Mouse (Mus musculus): ENCODE results near the gene B3gnt4. TPM values are rescaled to one million over a fixed set of nuclear protein-coding genes. Genes with fewer than 3 reads are reported as not detected.
"Not testable (repeated sequence)": the region's sequence is repeated elsewhere in the genome, so short reads cannot be mapped to it uniquely, and the experiment has no call there.

B3gnt4 gene
- polyA plus RNA-seq, 1 experiment: not detected

- H3K27ac ChIP-seq (ENCODE audit: insufficient read depth, low read length): no peak overlapping the region
- no peak overlapping the region for H3K4me3 ChIP-seq (ENCODE audit: insufficient read depth, low read length)
- no peak for TF ChIP-seq CTCF (IDR thresholded peaks at IDR 0.05; ENCODE audit: borderline replicate concordance, insufficient read depth, low read length)
- TF ChIP-seq POLR2A (IDR thresholded peaks at IDR 0.05; ENCODE audit: low read depth, low read length): no peak
- H3K4me1 ChIP-seq (ENCODE audit: control insufficient read depth, insufficient read depth, low read length): no peaks in the 10 kb centered on the region
Observed at GRCm38 (mm10) chr5:123501973-123502372, 8.3 kb upstream of the B3gnt4 start.

- Histone ChIP-seq H3K4me3 (ENCODE audit: insufficient read depth, low read length) (peak overlapping the region; percentile 64), H3K27ac (ENCODE audit: insufficient read depth, low read length) (no peak overlapping the region), H3K4me1 (ENCODE audit: control insufficient read depth, insufficient read depth, low read length) (no peaks in the 10 kb centered on the region)
- no peak for TF ChIP-seq CTCF (IDR thresholded peaks at IDR 0.05; ENCODE audit: borderline replicate concordance, insufficient read depth, low read length)
- peak; percentile 43; the same call in 1 of the 2 replicates for TF ChIP-seq POLR2A (IDR thresholded peaks at IDR 0.05; ENCODE audit: low read depth, low read length)
Observed at GRCm38 (mm10) chr5:123507936-123508723, 2.1 kb upstream of the B3gnt4 start.

DNA sequence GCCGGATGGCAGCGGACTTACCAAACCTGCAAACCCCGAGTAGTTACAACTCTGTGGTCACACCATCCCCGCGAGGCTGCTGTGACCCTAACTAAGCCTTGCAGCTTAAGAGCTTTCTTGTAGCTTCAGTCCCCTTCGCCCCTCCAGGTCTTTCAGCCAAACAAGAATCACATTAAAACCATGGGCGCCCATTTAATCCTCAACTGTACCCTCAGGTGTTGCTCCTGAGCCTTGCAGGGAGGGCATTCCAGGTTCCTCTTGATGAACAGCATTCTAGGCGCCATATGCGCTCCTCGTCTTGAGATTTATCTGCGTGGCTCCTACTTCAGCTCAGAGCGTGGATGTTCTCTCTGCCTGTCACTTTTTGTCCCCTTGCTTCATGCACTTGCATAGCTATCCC is 1.3 kb upstream of the B3gnt4 start:
- Histone ChIP-seq H3K4me3 (ENCODE audit: insufficient read depth, low read length) (peak overlapping the region; percentile 64), H3K4me1 (ENCODE audit: control insufficient read depth, insufficient read depth, low read length) (no peaks in the 10 kb centered on the region), H3K27ac (ENCODE audit: insufficient read depth, low read length) (no peak overlapping the region)
- TF ChIP-seq CTCF (IDR thresholded peaks at IDR 0.05; ENCODE audit: borderline replicate concordance, insufficient read depth, low read length) (no peak), POLR2A (IDR thresholded peaks at IDR 0.05; ENCODE audit: low read depth, low read length) (no peak)

DNA sequence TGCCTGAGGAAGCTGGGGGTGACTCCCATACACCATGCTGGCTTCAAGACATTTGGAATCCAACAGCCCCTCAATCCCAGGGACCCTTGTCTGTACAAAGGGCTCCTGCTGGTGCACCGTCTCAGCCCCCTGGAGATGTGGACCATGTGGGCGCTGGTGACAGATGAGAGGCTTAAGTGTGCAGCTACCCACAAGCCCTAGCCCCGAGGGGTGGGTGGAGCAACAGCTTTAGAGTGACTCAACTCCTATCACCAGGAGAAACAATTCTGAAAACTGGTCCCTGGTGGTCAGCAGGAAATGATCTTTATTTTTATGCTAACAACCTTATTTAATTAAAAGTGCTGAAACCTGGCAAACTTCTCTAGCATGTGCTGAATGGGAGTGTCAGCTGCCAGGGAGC is 1.2 kb downstream of the B3gnt4 start:
- H3K4me3 ChIP-seq (ENCODE audit: insufficient read depth, low read length); H3K4me1 ChIP-seq (ENCODE audit: control insufficient read depth, insufficient read depth, low read length); H3K27ac ChIP-seq (ENCODE audit: insufficient read depth, low read length): not testable (repeated sequence)

GRCm38 (mm10) chr5:123512102-123512501 is 1.8 kb downstream of the B3gnt4 start:
- TF ChIP-seq POLR2A (IDR thresholded peaks at IDR 0.05; ENCODE audit: low read depth, low read length): no peak
- no peak for TF ChIP-seq CTCF (IDR thresholded peaks at IDR 0.05; ENCODE audit: borderline replicate concordance, insufficient read depth, low read length)
- H3K27ac ChIP-seq (ENCODE audit: insufficient read depth, low read length): no peak overlapping the region

DNA sequence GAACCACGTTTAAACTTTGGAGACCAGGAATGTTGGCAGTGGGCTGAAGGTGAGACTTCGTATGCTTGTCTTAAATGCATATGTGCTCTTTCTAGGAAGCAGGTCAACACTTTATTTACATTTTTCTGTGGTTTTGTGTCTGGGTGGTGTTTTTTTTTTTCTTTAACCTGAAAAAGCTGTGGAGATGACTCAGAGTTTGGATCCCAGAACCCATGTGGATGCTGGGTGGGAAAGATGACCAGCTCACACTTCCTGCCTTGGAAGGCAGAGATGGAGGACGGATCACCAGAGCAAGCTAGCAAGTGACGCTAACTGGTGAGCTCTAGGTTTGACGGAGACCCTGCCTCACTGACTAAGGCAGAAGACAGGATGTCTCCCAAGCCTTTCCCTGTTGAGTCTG is 4.6 kb downstream of the B3gnt4 start:
- no peak overlapping the region for H3K4me3 ChIP-seq (ENCODE audit: insufficient read depth, low read length)
- H3K27ac ChIP-seq (ENCODE audit: insufficient read depth, low read length): no peak overlapping the region
- TF ChIP-seq POLR2A (IDR thresholded peaks at IDR 0.05; ENCODE audit: low read depth, low read length): no peak
- no peak for TF ChIP-seq CTCF (IDR thresholded peaks at IDR 0.05; ENCODE audit: borderline replicate concordance, insufficient read depth, low read length)
- peaks cover 7% of the 10 kb centered on the region for H3K4me1 ChIP-seq (ENCODE audit: control insufficient read depth, insufficient read depth, low read length)

More at GRCm38 (mm10) chr5:123512102-123512501, 1.8 kb downstream of the B3gnt4 start:
- Histone ChIP-seq H3K4me3 (ENCODE audit: insufficient read depth, low read length) (no peak overlapping the region), H3K4me1 (ENCODE audit: control insufficient read depth, insufficient read depth, low read length) (peaks cover 7% of the 10 kb centered on the region)

GRCm38 (mm10) chr5:123520666-123521065 is 10.4 kb downstream of the B3gnt4 start:
- no peak overlapping the region for H3K27ac ChIP-seq (ENCODE audit: insufficient read depth, low read length)
- TF ChIP-seq POLR2A (IDR thresholded peaks at IDR 0.05; ENCODE audit: low read depth, low read length): no peak
- no peak overlapping the region for H3K4me3 ChIP-seq (ENCODE audit: insufficient read depth, low read length)
- H3K4me1 ChIP-seq (ENCODE audit: control insufficient read depth, insufficient read depth, low read length): 0 out of 2 replicates have a peak, but pooled peaks cover 2% of the 10 kb centered on the region

- Histone ChIP-seq H3K4me1 (ENCODE audit: control insufficient read depth, insufficient read depth, low read length) (0 out of 2 replicates have a peak, but pooled peaks cover 2% of the 10 kb centered on the region), H3K27ac (ENCODE audit: insufficient read depth, low read length) (no peak overlapping the region), H3K4me3 (ENCODE audit: insufficient read depth, low read length) (no peak overlapping the region)
- TF ChIP-seq POLR2A (IDR thresholded peaks at IDR 0.05; ENCODE audit: low read depth, low read length) (no peak), CTCF (IDR thresholded peaks at IDR 0.05; ENCODE audit: borderline replicate concordance, insufficient read depth, low read length) (no peak)
Observed at GRCm38 (mm10) chr5:123521621-123522020, 11.4 kb downstream of the B3gnt4 start.

DNA sequence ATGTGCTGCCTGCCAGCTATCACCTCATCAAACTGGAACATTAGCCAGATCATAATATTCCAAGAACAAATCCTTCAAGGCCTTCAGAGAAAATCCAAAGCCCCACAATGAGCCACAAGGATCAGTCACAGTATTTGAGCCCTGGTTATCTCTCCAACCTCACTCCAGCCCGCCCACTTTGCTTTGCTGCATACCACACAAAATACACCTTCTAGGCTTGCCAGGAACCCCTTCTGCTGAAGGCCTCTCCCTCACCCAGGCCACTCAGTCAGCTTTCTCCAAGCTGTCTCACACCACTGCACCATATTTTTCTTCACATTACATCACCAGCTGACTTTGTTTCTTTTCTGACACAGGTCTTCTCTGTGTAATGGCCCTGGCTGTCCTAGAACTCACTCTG is 11.9 kb downstream of the B3gnt4 start:
- 0 out of 2 replicates have a peak, but pooled peaks cover 2% of the 10 kb centered on the region for H3K4me1 ChIP-seq (ENCODE audit: control insufficient read depth, insufficient read depth, low read length)
- no peak overlapping the region for H3K4me3 ChIP-seq (ENCODE audit: insufficient read depth, low read length)
- no peak overlapping the region for H3K27ac ChIP-seq (ENCODE audit: insufficient read depth, low read length)
- no peak for TF ChIP-seq POLR2A (IDR thresholded peaks at IDR 0.05; ENCODE audit: low read depth, low read length)

GRCm38 (mm10) chr5:123523692-123524392 is 13.6 kb downstream of the B3gnt4 start, which contains the start of gene Diablo:
Gene Diablo, minus strand, starts transcription at chr5:123524176.
- Histone ChIP-seq H3K4me3 (ENCODE audit: insufficient read depth, low read length) (peak within 1 kb of the TSS; percentile 92), H3K27ac (ENCODE audit: insufficient read depth, low read length) (no peak within 1 kb of the TSS), H3K4me1 (ENCODE audit: control insufficient read depth, insufficient read depth, low read length) (0 out of 2 replicates have a peak, but pooled peaks cover 2% of the 10 kb centered on the region)
- TF ChIP-seq CTCF (IDR thresholded peaks at IDR 0.05; ENCODE audit: borderline replicate concordance, insufficient read depth, low read length): no peak
- peak; percentile 95 for TF ChIP-seq POLR2A (IDR thresholded peaks at IDR 0.05; ENCODE audit: low read depth, low read length)

Measured in embryonic fibroblast, embryonic 13.5 days (primary cell).